9 mouse cellular contexts compared by ENCODE assay signal in genomic region chr4:134362586-134362985, GRCm38 (mm10). TPM values are rescaled to one million over a fixed set of nuclear protein-coding genes. Genes with fewer than 3 reads are reported as not detected.
DNase-seq lines count a peak whose midpoint lies in the region; ATAC-seq and TF ChIP-seq lines count a peak whose summit lies in the region.
"Had no signal": no experiment of that assay in that cellular context is flagged by ENCODE, and none has a peak within 500 bp of the region (broad histone marks: within the 10 kb centered on the region; RNA-seq: fewer than 3 reads in every experiment).

No protein-coding gene starts in this region.

- H3K4me2 ChIP-seq in lung, embryonic 14.5 days, result no peak overlapping the region
- H3K4me2 ChIP-seq in lung, postnatal 0 days (replicated peaks; ENCODE audit: low read depth, low read length), result no peak overlapping the region
- peak overlapping the region; percentile 12; the same call in 1 of the 2 replicates for H3K4me2 ChIP-seq in embryonic facial prominence, embryonic 15.5 days (replicated peaks)
- H3K4me2 ChIP-seq: midbrain, embryonic 12.5 days had no signal

- DNase-seq in lung, embryonic 14.5 days, result peak; percentile 53
- DNase-seq in lung, postnatal 0 days (ENCODE audit: low spot score), result no peak
- DNase-seq in kidney, postnatal 10 days, result peak; percentile 64
- peak; percentile 75 to 84 for DNase-seq in spleen, adult 18-20 months
- DNase-seq in right cerebral cortex, postnatal 4 days, result no peak
- DNase-seq in cerebellum, postnatal 10 days, result no peak

- 22% methylated on average over 9 of the region's 9 CpGs for WGBS in lung, embryonic 14.5 days
- WGBS in lung, postnatal 0 days, result 29% methylated on average over 9 of the region's 9 CpGs
- 18% methylated on average over 9 of the region's 9 CpGs for WGBS in embryonic facial prominence, embryonic 15.5 days

- no peak for TF ChIP-seq CTCF in lung, embryonic 14.5 days (IDR thresholded peaks at IDR 0.05; ENCODE audit: low read depth)
- TF ChIP-seq CTCF in lung, postnatal 0 days (IDR thresholded peaks at IDR 0.05), result no peak

- H3K9me3 ChIP-seq in lung, embryonic 14.5 days (ENCODE audit: low read depth, low read length), result no peaks in the 10 kb centered on the region
- no peaks in the 10 kb centered on the region for H3K9me3 ChIP-seq in lung, postnatal 0 days (ENCODE audit: low read length)
- H3K9me3 ChIP-seq in embryonic facial prominence, embryonic 15.5 days (replicated peaks), result no peaks in the 10 kb centered on the region
- H3K9me3 ChIP-seq: midbrain, embryonic 12.5 days had no signal

- peak; percentile 53; the same call in 1 of the 2 replicates for ATAC-seq in lung, embryonic 14.5 days (ENCODE audit: insufficient read depth)
- ATAC-seq in lung, postnatal 0 days, result no peak
- no peak for ATAC-seq in embryonic facial prominence, embryonic 15.5 days (ENCODE audit: insufficient number of reproducible peaks, low FRiP score, low TSS enrichment, low read depth)
- ATAC-seq in erythroblast, adult 5-6 weeks (replicated peaks; ENCODE audit: low FRiP score, poor library complexity, severe bottlenecking), result no peak

- TF ChIP-seq EP300 in lung, postnatal 0 days (IDR thresholded peaks at IDR 0.05), result no peak

- no peak overlapping the region for H3K4me3 ChIP-seq in lung, embryonic 14.5 days (ENCODE audit: low read depth, low read length)
- H3K4me3 ChIP-seq in lung, postnatal 0 days (ENCODE audit: low read depth, low read length), result no peak overlapping the region
- 0 out of 2 replicates have a peak overlapping the region, but pooled peaks have one; percentile 6 for H3K4me3 ChIP-seq in embryonic facial prominence, embryonic 15.5 days (replicated peaks)
- H3K4me3 ChIP-seq: midbrain, embryonic 12.5 days had no signal

- no peaks in the 10 kb centered on the region for H3K36me3 ChIP-seq in lung, embryonic 14.5 days (ENCODE audit: insufficient read depth)
- H3K36me3 ChIP-seq in lung, postnatal 0 days (ENCODE audit: insufficient read depth, low read length), result no peaks in the 10 kb centered on the region
- no peaks in the 10 kb centered on the region for H3K36me3 ChIP-seq in embryonic facial prominence, embryonic 15.5 days
- H3K36me3 ChIP-seq: midbrain, embryonic 12.5 days had no signal

- no peaks in the 10 kb centered on the region for H3K4me1 ChIP-seq in lung, embryonic 14.5 days (ENCODE audit: insufficient read depth)
- no peaks in the 10 kb centered on the region for H3K4me1 ChIP-seq in lung, postnatal 0 days (ENCODE audit: insufficient read depth, low read depth, low read length)
- H3K4me1 ChIP-seq in embryonic facial prominence, embryonic 15.5 days, result peaks cover 10% of the 10 kb centered on the region; the same call in 1 of the 2 replicates

- H3K27me3 ChIP-seq in lung, embryonic 14.5 days (ENCODE audit: insufficient read depth, low read length), result no peaks in the 10 kb centered on the region
- H3K27me3 ChIP-seq in lung, postnatal 0 days (replicated peaks; ENCODE audit: insufficient read depth, low read length), result no peaks in the 10 kb centered on the region
- no peaks in the 10 kb centered on the region for H3K27me3 ChIP-seq in embryonic facial prominence, embryonic 15.5 days

- no peak overlapping the region for H3K27ac ChIP-seq in lung, embryonic 14.5 days (ENCODE audit: low read depth)
- no peak overlapping the region for H3K27ac ChIP-seq in lung, postnatal 0 days (ENCODE audit: low read length)
- H3K27ac ChIP-seq in embryonic facial prominence, embryonic 15.5 days (replicated peaks), result no peak overlapping the region
- H3K27ac ChIP-seq: midbrain, embryonic 12.5 days had no signal

- no peak overlapping the region for H3K9ac ChIP-seq in lung, embryonic 14.5 days
- H3K9ac ChIP-seq in lung, postnatal 0 days (replicated peaks; ENCODE audit: low read depth), result no peak overlapping the region
- no peak overlapping the region for H3K9ac ChIP-seq in embryonic facial prominence, embryonic 15.5 days
- H3K9ac ChIP-seq: midbrain, embryonic 12.5 days had no signal

RNA-seq across cellular contexts. Expression of gene Slc30a2, which starts 19.6 kb away (rescaled TPM):
- 0.05 TPM in 1 of 2 replicates, not detected in the other for polyA plus RNA-seq in lung, embryonic 14.5 days (2014; fragmentation: Nextera tagmentation; extraction: Ambion mirVana)
- 0.79 and 1.1 TPM in 2 replicates for polyA plus RNA-seq in lung, postnatal 0 days (2015; fragmentation: Nextera tagmentation; extraction: Ambion mirVana)
- 1.6 and 2.3 TPM in 2 replicates for polyA plus RNA-seq in embryonic facial prominence, embryonic 15.5 days (2015; fragmentation: Nextera tagmentation; extraction: Ambion mirVana)
- not detected in 2 replicates for total RNA-seq in erythroblast, adult 5-6 weeks (2015; ENCODE audit: low replicate concordance)
- total RNA-seq in erythroblast, adult 5-6 weeks (2017; ENCODE audit: low replicate concordance), result not detected in 2 replicates

RNA-seq across cellular contexts. Expression of gene Extl1, which starts 21.1 kb away (rescaled TPM):
- 2.9 and 3.7 TPM in 2 replicates for polyA plus RNA-seq in lung, embryonic 14.5 days (2014; fragmentation: Nextera tagmentation; extraction: Ambion mirVana)
- polyA plus RNA-seq in lung, postnatal 0 days (2015; fragmentation: Nextera tagmentation; extraction: Ambion mirVana), result 0.82 and 1.3 TPM in 2 replicates
- 4.1 and 4.5 TPM in 2 replicates for polyA plus RNA-seq in embryonic facial prominence, embryonic 15.5 days (2015; fragmentation: Nextera tagmentation; extraction: Ambion mirVana)
- total RNA-seq in erythroblast, adult 5-6 weeks (2015; ENCODE audit: low replicate concordance), result not detected in 2 replicates
- 0.42 TPM in 1 of 2 replicates, not detected in the other for total RNA-seq in erythroblast, adult 5-6 weeks (2017; ENCODE audit: low replicate concordance)

RNA-seq across cellular contexts. Expression of gene Pafah2, which starts 33.5 kb away (rescaled TPM):
- 10.5 and 12.2 TPM in 2 replicates for polyA plus RNA-seq in lung, embryonic 14.5 days (2014; fragmentation: Nextera tagmentation; extraction: Ambion mirVana)
- polyA plus RNA-seq in lung, postnatal 0 days (2015; fragmentation: Nextera tagmentation; extraction: Ambion mirVana), result 14.1 and 16.2 TPM in 2 replicates
- 15.7 and 17.7 TPM in 2 replicates for polyA plus RNA-seq in embryonic facial prominence, embryonic 15.5 days (2015; fragmentation: Nextera tagmentation; extraction: Ambion mirVana)
- total RNA-seq in erythroblast, adult 5-6 weeks (2015; ENCODE audit: low replicate concordance), result 3.1 and 3.3 TPM in 2 replicates
- 1.5 and 3.9 TPM in 2 replicates for total RNA-seq in erythroblast, adult 5-6 weeks (2017; ENCODE audit: low replicate concordance)

RNA-seq across cellular contexts. Expression of gene Trim63, which starts 47.7 kb away (rescaled TPM):
- polyA plus RNA-seq in lung, embryonic 14.5 days (2014; fragmentation: Nextera tagmentation; extraction: Ambion mirVana), result 0.28 TPM in 1 of 2 replicates, not detected in the other
- 0.75 and 1.3 TPM in 2 replicates for polyA plus RNA-seq in lung, postnatal 0 days (2015; fragmentation: Nextera tagmentation; extraction: Ambion mirVana)
- polyA plus RNA-seq in embryonic facial prominence, embryonic 15.5 days (2015; fragmentation: Nextera tagmentation; extraction: Ambion mirVana), result 6.3 and 9.4 TPM in 2 replicates
- total RNA-seq in erythroblast, adult 5-6 weeks (2015; ENCODE audit: low replicate concordance), result not detected in 2 replicates
- not detected in 2 replicates for total RNA-seq in erythroblast, adult 5-6 weeks (2017; ENCODE audit: low replicate concordance)

Comparison
In these comparisons a context has a peak if more than half of its experiments do, and no peak if none do; other contexts are left out.
1. DNase-seq: peak in lung, embryonic 14.5 days (single experiment), kidney, postnatal 10 days (single experiment) and spleen, adult 18-20 months (2 of 2); none in lung, postnatal 0 days (single experiment), right cerebral cortex, postnatal 4 days (single experiment) and cerebellum, postnatal 10 days (0 of 2).